Mouse (Mus musculus) gonadal fat pad, adult 2 months (tissue): ENCODE data around the gene Nat14. TPM values are rescaled to one million over a fixed set of nuclear protein-coding genes. Genes with fewer than 3 reads are reported as not detected.
"Not testable (repeated sequence)": the region's sequence is repeated elsewhere in the genome, so short reads cannot be mapped to it uniquely, and the experiment has no call there.

Source experiments
- DNase-seq: peaks from one replicate; pipeline ENCODE4 v3.0.0-alpha.2; 2012; ENCODE audit warnings: low read depth
- polyA plus RNA-seq: library from polyadenylated mRNA; depleted of rRNA; stranded (reverse); fragments of >200 nt; gene quantifications from 2 replicates; pipeline ENCODE4 v1.2.3, GENCODE M21; 2012; rRNA removed

Nat14 gene
- polyA plus RNA-seq = 3.6 TPM in 2 replicates

DNA sequence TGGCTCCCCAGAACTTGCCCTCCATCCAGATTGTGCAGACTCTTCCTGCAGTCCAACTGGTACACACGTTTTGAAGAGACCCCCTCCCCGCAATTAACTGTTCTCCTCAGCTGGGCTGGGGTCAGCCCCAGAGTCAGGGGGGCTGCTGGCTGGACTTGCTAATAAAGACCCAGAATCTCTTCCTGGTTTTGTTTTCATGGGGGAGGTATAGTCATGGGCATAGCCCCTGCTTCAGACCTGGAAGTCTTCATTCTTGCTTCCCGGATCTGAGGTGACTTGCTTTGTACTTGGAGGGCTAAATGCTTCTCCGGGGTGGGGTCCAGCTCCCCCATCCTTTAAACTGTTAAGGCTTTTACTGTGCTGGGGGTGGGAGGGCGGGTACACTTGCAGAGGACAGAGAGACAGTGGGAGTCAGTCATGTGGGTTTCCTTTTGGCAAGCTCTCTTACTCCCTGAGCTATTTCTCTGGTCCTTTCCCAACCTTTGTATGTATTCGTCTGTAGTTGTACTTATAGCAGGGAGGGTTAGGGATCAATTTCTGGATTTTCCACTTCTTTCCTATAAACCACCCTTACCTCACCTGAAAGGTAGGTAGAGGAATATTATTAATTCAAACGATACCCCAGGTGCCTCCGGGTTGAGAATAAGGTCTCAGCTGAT is at the start of gene Nat14:
TSS of gene Nat14 (plus strand) at position 205 of the 659 bp plus-strand sequence.
- DNase-seq = no peak

DNA sequence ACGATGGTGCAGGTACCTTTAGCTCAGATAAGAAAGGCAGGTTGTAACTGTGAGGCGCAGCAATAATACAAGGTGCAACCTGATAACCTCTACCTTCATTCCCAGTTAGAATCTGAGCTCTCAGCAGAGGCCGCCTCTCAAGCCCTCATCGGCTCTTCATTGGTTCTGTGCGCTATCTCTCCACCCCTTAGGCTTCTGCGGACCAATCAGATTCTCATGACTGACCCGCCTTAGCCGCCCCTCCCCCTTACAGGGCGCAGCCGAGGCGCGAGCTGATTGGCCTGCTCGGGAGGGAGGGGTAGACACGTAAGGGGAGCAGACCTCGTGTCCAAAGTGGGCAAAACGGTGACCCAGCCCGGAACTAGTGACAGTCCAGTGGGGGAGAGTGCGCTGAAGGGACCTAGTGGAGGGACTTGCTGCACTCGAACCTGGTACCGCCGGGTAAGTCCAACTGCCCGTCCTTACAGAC is 45.0 kb upstream of the Nat14 start, which contains the start of gene Isoc2a:
TSS of gene Isoc2a (plus strand) at position 401 of the 469 bp plus-strand sequence.
- DNase-seq = no peak

DNA sequence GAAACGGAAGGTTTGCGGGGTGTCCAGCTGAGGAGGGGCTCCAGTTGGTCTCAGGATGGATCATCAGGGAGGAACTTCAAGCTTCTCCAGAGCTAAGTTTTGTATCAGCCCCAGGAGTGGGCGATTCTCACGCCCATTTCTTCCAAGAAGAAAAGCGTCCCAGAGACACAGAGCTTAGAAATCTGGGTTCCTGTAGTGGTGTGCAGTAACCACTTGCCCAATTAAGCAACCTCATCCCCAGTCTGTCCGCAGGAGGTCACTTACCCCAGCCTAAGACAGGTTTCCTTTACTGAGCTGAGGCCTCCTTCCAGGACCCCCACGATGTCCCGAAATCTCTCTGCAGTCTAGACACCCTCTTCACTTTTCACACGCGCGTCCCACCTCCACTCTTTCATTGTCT is 44.6 kb upstream of the Nat14 start:
- DNase-seq = no peak

DNA sequence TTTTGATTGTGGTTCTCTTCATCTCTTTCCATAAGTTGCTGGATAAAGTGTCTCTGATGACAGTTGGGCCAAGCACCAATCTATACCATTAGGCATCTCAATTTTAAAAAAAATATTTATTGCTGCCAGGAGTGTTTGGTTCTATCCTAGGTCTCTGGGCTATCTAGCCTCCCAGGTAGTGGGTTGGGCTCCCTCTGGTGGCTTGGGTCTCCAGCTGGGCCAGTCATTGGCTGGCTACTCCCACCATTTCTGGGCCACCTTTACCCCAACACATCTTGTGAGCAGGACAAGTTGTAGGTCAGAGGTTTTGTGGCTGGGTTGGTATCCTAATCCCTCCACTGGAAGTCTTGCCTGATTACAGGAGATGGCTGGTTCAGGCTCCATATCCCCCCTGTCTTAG is 43.6 kb upstream of the Nat14 start:
- no peak for DNase-seq

DNA sequence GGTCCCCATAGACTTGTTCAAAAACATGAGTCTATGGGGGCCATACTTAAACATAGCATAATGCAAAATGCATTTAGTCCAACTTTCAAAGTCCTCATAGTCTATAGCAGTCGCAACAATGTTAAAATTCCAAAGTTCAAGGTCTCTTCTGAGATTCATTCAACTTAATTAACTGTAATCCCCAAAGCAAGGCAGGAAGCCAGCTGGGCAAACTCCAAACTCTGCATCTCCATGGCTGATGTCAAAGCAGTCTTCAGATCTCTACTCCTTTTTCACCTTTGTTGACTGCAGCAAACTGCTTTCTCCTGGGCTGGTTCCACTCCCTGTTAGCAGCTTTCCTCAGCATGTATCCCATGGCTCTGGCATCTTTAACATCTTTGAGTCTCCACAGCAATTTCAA is 42.8 kb upstream of the Nat14 start:
- DNase-seq = not testable (repeated sequence)

DNA sequence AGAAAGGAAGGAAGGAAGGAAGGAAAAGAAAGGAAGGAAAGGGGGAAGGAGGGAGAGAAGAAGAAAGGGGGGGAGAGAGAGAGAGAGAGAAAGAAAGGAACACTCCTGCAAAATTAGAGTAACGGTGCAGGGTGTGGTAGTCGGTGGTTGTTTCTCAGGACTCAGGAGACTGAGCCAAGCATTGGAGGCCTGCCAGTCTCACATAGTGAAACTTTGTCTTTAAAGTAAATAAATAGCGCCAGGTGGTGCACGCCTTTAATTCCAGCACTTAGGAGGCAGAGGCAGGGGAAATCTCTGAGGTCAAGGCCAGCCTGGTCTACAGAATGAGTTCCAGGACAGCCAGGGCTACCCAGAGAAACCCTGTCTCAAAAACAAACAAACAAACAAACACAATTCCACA is 35.1 kb upstream of the Nat14 start:
- DNase-seq = no peak

DNA sequence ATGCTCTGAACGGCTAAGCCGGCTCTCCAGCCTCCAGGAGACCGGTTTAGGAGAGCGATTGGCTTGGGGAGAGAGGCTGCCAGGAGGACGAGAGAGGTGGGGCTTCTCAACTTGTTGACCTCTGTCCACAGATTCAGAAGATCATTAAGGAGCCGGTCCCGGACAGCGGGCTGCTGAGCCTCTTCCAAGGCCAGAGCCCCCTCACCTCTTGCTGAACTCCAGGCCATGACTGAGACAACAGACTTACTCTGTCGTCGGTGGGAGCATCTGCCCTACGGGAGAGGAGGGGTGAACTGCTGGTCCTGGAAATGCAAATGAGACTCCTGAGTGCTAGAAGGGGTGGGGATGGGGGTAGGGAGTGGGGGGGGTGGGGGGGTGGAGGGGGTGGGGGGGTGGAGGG is 26.6 kb upstream of the Nat14 start:
- no peak for DNase-seq

DNA sequence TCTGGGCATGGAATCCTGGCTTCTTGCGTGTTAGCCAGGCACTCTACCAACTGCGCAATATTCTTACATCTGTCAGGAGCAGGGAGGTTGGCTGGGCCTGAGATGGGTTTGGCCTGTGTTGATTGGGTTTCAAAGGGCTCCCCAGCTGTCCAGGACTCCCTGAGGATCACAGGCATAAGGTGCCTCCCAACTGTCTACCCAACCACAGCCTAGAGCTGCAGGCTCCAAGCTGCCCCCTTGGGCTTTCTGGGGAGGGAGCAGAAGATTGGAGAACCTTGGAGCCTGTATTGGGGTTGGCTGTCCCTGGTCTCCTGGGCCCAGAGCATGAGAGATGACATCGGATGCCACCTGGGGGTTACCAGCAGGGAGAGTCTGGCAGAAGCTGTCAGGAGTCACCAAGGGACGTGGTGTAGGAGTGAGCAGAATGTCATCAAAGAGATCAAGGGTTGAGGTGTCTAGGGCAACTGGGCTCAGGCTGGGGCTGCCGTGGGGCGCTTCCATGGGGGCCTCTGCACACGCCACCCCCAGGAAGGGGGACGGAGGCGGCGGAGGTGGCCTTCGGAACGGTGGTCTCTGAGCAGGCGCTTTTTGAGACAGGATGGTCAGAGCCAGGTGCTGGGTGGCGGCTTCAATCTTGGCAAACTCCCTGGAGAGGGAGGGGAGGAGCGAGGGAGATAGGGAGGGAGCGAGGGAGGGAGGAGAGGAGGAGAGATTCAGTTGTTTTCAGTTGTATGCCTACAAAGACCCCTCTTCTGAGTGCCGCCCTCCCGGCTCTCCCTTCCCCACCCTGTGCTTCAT is 22.8 kb upstream of the Nat14 start:
- DNase-seq = no peak

DNA sequence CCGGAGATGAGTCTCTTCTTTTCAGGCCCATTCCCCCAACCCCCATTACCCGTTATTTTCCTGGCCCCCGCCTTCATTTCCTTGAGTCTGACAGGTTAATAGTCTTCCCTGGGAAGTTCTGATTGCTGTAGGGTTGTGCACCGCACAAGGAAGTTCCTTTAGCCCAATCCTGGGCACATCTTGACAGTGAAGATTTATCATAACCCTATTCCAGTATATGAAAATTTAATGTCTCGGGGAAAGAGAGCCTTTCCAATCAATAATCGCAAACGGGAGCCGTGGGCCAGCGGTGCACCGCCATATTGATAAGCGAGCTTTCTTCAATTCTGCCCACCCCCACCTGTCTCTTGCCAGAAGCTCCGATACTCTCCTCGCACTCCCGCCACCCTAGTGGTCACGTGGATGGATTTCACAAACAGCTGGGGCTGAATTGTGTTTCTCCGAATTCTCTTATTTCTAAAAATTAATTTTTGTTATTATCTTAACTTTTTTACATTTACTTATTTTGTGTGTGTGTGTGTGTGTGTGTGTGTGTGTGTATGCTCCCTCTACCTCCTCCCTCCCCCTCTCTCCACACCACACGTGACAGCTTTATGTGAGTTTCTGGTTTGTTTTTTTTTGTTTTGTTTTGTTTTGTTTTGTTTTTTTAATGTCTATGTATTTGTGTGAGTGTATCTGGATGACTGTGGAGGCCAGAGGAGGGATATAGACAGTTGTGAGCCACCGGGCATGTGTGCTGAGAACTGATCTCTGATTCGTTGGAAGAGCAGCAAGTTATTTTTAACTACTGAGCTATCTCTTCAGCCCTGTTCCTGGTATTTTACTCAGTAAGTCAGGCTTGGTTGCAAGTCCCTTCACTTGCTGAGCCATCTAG is 21.9 kb upstream of the Nat14 start:
- DNase-seq = no peak

DNA sequence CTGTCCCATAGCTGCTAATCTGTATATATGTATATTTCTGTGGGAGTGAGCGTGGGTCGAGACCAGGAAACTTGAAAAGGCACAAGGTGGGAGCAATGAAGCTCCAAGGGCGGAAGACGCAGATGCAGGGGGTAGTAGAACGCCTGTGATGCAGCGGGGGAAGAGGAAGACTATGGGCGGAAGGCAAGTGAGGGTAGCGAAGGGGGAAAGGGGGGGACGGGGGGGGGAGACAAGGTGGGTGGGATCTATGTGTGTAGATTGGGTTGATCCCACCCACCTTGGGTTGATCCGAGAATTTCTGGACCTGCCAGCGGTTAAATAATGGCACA is 21.3 kb upstream of the Nat14 start:
- DNase-seq = no peak

DNA sequence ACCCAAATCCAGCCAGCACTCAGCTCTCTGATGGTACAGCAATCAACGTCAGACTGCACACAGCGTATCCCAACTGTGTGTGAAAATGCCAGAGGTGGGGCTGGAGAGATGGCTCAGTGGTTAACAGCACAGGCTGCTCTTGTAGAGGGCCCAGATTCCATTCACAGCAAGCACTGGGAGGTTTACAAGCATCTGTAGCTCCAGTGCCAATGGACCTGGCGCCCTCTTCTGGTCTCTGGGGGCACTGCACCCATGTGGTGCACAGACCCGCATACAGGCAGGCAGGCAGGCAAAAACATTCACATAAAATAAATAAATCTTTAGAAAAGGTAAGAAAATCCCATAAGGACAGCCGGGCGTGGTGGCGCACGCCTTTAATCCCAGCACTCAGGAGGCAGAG is 20.7 kb upstream of the Nat14 start:
- DNase-seq = no peak

DNA sequence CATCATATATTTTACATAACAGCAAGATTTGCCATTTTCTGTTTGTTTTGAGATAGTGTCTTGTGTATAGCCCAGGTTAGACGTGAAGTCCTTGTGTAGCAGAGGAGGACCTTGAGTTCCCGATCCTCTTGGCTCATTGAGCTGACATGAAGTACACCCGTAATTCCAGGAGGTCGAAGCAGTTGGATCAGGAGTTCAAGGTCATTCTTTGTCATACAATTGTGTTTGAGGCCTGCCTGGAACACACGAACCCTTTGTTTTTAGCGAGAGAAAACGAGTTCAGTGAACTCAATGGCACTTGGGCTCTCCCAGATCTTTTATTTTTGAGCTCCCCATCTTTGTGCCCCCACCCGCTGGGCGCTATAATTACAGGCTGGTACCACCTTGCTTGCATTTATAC is 19.4 kb upstream of the Nat14 start:
- DNase-seq = no peak

DNA sequence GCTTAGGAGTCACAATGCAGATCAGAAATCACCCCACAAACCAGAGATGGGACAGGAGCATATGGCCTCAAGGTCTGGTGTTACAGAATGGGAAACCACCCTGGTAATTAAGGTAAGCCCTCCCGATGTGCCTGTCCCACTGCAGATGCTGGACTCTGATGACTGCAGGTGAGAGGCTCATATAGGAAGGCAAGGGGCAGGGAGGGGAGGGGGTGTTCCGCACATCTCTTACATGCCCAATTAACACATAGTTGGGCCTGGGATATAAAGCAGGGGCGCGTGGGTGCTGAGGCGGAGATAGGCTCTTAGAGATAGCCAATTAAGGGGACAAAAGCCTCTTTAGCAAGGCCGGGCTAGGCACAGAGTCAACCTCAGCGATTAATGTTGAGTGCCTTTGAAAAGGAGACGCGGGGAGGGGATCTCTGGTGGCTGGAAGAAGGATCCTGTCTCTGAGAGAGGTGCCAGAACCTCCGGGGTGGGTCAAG is 15.3 kb upstream of the Nat14 start, which contains the start of gene Gm36210:
TSS of gene Gm36210 (minus strand) at position 51 of the 485 bp plus-strand sequence.
- DNase-seq = no peak

DNA sequence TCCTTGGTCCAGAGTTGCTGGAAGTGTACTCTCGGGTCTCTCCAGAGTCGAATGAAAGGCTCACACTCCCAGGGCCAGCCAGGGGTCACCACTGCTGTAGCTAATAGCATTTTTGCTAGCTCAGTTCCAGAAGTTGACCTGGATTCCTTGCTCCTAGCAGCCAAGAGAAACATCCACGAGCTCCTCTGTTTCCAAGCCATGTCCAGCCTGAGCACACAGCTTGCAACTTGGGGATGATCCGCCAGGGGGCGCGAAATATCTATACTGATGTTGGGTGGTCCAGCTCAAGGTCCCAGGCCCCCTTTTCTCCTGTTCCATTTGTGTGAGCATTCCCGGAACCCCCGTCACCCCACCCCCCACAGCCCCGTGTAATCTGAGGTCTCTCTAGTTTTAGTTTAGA is 10.3 kb upstream of the Nat14 start:
- DNase-seq = no peak

DNA sequence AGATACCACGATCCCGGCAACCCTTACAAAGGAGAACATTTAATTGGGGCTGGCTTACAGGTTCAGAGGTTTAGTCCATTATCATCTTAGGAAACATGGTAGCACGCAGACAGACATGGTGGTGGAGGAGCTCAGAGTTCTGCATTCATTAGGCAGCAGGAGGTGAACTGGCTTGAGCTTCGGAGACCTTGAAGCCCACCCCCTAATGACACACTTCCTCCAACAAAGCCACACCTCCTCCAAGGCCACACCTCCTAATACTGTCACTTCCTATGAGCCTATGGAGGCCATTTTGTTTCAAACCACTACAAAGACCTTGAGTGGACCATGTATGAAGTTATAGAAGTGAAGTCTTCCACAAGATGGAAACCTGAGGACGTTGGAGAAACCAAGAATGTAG is 9.6 kb upstream of the Nat14 start:
- no peak for DNase-seq

DNA sequence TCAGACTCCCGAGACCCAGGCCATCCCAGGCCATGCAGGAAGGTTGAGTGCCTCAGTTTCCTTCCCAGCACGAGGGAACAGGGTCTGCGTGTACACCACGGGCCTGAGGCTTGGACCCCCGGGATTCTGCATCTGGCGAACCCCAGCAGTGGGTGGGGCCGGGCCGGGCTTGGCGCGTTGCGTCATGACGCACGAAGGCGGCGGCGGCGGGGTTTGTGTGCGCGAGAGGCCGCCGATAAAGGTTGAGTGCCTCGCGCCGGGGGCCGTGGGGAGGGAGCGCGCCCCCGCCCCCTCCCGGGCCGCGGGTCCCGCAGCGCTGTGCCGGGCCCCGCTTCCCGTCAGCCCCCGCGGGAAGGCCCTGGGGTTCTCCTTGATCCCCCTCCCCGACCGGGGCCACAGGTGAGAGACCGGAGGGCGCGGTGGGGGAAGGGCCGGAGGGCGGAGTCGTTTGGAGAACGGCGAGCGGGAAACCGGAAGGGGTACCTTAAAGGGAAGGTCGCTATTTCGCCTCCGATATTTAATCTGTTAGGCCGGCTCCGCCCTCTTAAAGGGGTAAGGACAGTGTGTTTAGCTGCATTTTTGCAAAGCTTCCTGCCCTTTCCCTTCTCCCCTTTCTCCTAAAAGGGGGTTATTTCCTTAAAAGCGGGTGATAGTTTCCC is 6.7 kb upstream of the Nat14 start, which contains the start of gene Zfp628:
TSS of gene Zfp628 (plus strand) at position 211 of the 659 bp plus-strand sequence.
- peak; percentile 52 for DNase-seq

DNA sequence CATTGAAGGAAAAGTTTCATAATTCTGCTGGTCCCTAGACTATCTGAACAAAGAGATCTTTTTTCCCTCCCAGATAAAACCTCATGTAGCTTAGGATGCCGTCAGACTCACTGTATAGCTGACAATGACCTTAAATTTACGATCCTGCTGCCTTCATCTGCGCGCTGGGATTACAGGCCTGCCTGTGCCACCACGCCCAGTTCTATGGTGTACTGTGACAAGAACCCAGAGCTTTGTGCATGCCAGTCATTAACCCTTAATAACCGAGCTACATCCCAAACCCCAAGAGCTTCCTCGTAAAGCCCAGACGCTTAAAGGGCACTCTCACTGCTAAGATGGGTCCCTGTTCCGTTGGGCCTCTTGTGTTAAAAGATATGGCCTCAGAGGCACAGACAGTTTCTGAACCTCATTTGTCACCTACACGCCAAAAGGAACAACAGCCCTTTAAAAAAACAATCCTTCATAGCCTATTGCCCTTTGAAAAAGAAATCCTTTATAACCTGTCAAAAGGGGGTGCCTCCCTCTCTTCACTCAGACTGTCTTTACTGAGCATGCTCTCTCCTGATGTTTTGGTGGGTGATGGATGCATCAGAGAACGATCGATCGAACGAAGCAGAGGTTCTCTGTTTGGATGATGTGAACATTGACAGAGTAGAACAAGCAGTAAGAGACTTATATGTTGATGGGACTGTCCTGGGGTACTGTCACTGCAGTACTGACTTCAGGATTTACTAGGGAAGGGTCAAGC is 6.0 kb upstream of the Nat14 start:
- DNase-seq = no peak

DNA sequence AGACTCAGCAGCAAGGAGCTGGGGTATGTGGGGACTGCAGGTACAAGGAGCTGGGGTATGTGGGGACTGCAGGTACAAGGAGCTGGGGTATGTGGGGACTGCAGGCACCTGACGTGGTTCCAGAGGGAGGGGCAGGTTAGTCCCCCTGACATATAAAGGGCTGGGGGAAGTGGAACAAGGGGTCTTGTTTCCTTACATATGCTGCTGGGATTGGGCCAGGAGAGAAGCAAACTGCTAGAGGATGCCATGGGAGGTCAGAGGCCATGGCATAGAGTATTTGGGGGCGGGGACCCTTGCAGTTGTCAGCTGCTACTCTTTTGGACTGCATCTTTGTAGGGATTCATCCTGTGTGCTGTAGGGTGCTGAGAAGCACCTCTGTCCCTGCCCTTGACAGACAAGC is 4.3 kb upstream of the Nat14 start:
- DNase-seq = no peak

DNA sequence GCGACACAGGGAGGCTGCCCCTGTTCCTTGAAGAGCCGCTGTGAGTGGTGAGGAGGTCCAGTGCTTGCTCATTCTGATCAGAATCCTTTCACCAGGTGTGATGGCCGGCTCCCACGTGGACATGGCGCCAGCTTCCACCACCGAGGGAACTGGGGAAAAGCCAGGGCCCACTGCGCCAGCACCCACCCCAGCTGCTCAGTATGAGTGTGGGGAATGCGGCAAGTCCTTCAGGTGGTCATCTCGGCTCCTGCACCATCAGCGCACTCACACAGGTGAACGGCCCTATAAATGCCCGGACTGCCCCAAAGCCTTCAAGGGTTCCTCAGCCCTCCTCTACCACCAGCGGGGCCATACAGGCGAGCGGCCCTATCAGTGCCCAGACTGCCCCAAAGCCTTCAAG is 3.1 kb upstream of the Nat14 start:
- no peak for DNase-seq

DNA sequence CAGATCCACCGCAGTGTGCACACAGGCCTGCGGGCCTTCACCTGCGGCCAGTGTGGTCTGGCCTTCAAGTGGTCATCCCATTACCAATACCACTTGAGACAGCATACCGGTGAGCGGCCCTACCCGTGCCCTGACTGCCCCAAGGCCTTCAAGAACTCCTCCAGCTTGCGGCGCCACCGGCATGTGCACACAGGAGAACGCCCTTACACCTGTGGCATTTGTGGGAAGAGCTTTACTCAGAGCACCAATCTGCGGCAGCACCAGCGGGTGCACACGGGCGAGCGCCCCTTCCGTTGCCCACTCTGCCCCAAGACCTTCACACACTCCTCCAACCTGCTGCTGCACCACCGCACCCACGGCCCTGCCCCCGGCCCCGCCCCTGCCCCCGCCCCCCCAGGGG is 2.7 kb upstream of the Nat14 start:
- DNase-seq = no peak

DNA sequence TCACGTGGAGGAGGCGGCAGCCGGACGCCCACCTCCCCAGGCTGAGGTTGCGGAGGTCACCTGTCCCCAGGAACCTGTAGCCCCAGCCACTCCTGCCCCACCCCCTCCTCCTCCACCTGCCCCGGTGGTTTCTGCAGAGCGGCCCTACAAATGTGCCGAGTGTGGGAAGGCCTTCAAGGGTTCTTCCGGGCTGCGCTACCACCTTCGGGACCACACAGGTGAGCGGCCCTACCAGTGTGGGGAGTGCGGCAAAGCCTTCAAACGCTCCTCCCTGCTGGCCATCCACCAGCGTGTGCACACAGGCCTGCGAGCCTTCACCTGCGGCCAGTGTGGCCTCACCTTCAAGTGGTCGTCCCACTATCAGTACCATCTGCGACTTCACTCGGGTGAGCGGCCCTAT is 1.9 kb upstream of the Nat14 start:
- DNase-seq = no peak
